Mouse (Mus musculus) stomach, embryonic 16.5 days (tissue): ENCODE data around the gene Drc3. TPM values are rescaled to one million over a fixed set of nuclear protein-coding genes. Genes with fewer than 3 reads are reported as not detected.

Experiments
- ATAC-seq: fragments of 200-750 bp; cut with Nextera tagmentation; 2 replicates; pipeline ENCODE4 v1.8.0; 2017; ENCODE audit warnings: moderate number of reproducible peaks, moderate TSS enrichment; ENCODE audit not compliant: insufficient read depth, low FRiP score
- H3K27ac ChIP-seq: fragments of 300-500 bp; sonication (generic); 2 replicates; pipeline ENCODE4 v1.5.1; 2014; ENCODE audit warnings: low read length
- H3K27me3 ChIP-seq: fragments of 300-500 bp; sonication (generic); 2 replicates; pipeline ENCODE4 v1.6.1; 2014; ENCODE audit warnings: low read length, control low read depth, mixed read lengths; ENCODE audit not compliant: control insufficient read depth, insufficient read depth
- H3K36me3 ChIP-seq: fragments of 300-500 bp; sonication (generic); 2 replicates; pipeline ENCODE4 v1.6.1; 2014; ENCODE audit warnings: low read length; ENCODE audit not compliant: control insufficient read depth, insufficient read depth
- H3K4me1 ChIP-seq: fragments of 300-500 bp; sonication (generic); 2 replicates; pipeline ENCODE4 v1.6.1; 2014; ENCODE audit warnings: low read length, control low read depth, mixed read lengths; ENCODE audit not compliant: control insufficient read depth, insufficient read depth
- H3K4me2 ChIP-seq: fragments of 300-500 bp; sonication (generic); 2 replicates; pipeline ENCODE4 v1.6.1; 2014; ENCODE audit warnings: low read depth, low read length, mixed read lengths
- H3K4me3 ChIP-seq: fragments of 300-500 bp; sonication (generic); replicated peaks from 2 replicates; pipeline ENCODE4 v1.5.1; 2014; ENCODE audit warnings: mild to moderate bottlenecking, low read length
- H3K9ac ChIP-seq: fragments of 300-500 bp; sonication (generic); 2 replicates; pipeline ENCODE4 v1.6.1; 2014; ENCODE audit warnings: low read length
- H3K9me3 ChIP-seq: fragments of 300-500 bp; sonication (generic); replicated peaks from 2 replicates; pipeline ENCODE4 v1.6.1; 2016; ENCODE audit warnings: low read length, control low read depth; ENCODE audit not compliant: control insufficient read depth
- WGBS: fragments of 180-500 bp; shearing (Covaris S2); extraction: QIAGEN DNeasy Blood & Tissue Kit; methylation state at CpG from one replicate; pipeline ENCODE4 v1.1.7; 2014; 5-methylcytosine and 5-hydroxymethylcytosine counted together
- polyA plus RNA-seq: library from polyadenylated mRNA; unstranded; fragments of >200 nt; fragmentation: Nextera tagmentation; extraction: Ambion mirVana; gene quantifications from 2 replicates; pipeline ENCODE4 v1.2.1, GENCODE M21; 2015

Gene Drc3
- 1.4 TPM in 2 replicates for polyA plus RNA-seq

DNA sequence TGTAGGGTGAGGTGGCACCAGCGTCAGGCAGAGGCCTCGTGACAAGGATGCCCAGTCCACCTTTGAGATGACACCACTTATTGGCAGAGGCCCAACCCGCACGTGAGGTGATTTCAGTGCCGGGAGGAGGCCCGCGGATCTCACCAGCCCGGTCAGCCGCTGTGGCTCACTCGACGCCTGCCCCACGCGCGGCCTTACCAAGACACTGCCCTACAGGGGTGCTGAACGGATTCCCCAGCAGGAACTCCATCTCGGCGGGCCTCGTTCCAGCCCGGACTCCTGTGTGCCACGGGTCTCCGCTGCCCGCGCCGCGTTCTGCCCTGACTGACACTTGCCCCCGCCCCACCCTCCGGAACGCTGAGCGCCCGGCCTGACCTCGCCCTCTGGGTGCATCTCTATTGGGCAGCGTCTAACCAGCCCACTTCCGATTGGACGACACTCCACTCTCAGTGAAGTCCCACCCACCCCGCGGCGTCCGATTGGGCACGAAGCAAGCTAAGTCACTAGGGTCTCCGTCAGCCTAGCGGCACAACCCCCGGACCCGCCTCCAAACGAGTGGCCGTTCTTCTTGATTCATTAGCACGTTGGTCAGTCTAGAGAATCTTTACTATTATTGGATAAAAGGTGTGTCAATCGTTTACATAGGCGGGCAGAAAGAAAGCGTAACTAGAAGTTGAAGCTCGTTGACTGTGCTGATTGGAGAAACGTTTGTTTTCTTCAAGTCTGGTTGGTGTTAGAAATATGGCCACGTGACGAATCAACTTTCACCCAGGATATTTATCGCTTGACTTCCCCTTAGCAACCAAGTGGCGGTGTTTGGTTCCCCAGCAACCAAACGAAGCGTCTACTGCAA, at the start of gene Drc3, which contains the start of gene Tom1l2:
Gene Drc3 (plus strand): TSS at position 771 of the 853 bp plus-strand sequence.
Gene Tom1l2 (minus strand): TSS at position 347 of the 853 bp plus-strand sequence.
- peak; percentile 100 for ATAC-seq
- H3K27ac ChIP-seq: peak within 1 kb of the TSS; percentile 81

DNA sequence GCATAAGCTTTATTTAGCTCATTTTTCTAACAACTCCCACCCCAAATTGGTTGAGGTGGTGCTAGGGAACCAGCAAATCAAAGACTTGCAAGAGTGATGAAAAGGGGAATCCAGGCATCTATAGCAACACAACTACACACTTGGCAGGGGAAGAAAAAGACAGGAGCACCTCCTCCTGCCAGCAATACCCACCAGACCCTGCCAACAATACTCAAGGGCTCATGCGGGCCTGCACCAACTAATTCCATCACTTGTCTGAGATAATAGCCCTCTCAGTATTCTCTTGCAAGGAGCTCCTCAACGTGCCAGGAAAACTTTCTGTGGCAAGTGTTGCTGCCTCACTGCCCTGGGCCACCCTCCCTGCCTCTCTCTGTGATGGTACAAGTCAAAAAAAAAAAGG, 49.6 kb upstream of the Drc3 start:
- 74% methylated on average over 2 of the region's 2 CpGs for WGBS

More for the DNA sequence above, at the start of gene Drc3, which contains the start of gene Tom1l2:
- Histone ChIP-seq H3K9me3 (no peaks in the 10 kb centered on the region), H3K4me3 (peak within 1 kb of the TSS; percentile 81), H3K9ac (peak within 1 kb of the TSS; percentile 76), H3K36me3 (no peaks in the 10 kb centered on the region), H3K4me1 (peaks cover 11% of the 10 kb centered on the region), H3K27me3 (no peaks in the 10 kb centered on the region), H3K4me2 (peak within 1 kb of the TSS; percentile 85)
- under 1% methylated on average over 57 of the region's 57 CpGs for WGBS

DNA sequence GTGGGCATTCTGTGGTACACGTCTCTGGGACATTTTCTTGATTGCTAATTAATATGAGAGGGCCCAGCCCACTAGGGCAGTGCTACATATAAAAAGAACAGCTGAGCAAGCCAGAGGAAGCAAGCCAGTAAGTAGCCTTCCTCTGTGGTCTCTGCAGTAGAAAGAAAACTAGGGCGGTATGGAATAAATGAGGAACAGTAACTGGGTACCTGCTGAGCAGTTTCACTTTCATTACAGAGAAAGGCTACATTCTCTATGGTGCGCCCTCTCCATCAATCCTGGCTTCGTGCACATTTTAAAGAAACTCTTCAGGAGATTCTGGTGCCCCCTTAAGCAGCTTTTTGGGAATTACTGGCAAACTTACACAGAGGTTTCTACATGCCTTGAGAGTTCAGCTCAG, 47.5 kb upstream of the Drc3 start:
- WGBS: 56% methylated on average over 4 of the region's 4 CpGs
- H3K9me3 ChIP-seq: no peaks in the 10 kb centered on the region
- H3K36me3 ChIP-seq: no peaks in the 10 kb centered on the region
- no peaks in the 10 kb centered on the region for H3K27me3 ChIP-seq
- no peak overlapping the region for H3K4me3 ChIP-seq
- H3K4me1 ChIP-seq: peaks cover 38% of the 10 kb centered on the region
- H3K27ac ChIP-seq: no peak overlapping the region
- no peak overlapping the region for H3K4me2 ChIP-seq
- ATAC-seq: no peak
- H3K9ac ChIP-seq: no peak overlapping the region

More for the DNA sequence above, 49.6 kb upstream of the Drc3 start:
- Histone ChIP-seq H3K27me3 (no peaks in the 10 kb centered on the region), H3K4me1 (peaks cover 27% of the 10 kb centered on the region), H3K4me2 (no peak overlapping the region), H3K4me3 (no peak overlapping the region), H3K9ac (no peak overlapping the region), H3K27ac (no peak overlapping the region), H3K9me3 (no peaks in the 10 kb centered on the region), H3K36me3 (no peaks in the 10 kb centered on the region)
- no peak for ATAC-seq

DNA sequence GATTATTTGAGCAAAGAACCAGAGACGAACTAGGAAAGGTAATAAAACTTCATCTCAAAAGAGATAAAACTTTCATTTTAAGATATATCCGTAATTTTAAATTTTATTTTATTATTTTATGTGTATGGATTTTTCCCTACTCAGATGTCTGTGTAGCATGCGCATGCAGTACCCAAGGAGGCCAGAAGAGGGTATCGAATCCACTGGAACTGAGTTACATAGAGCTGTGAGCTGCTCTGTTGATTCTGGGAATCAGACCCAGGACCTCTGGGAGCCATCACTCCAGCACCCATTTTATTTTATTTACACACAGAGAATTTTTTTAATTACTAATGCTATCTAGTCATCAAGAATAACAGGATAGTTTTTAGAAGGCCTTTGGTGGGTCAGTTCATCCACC, 46.3 kb upstream of the Drc3 start:
- WGBS: 77% methylated on average over 4 of the region's 4 CpGs
- H3K27ac ChIP-seq: peak overlapping the region; percentile 84; the same call in 1 of the 2 replicates

DNA sequence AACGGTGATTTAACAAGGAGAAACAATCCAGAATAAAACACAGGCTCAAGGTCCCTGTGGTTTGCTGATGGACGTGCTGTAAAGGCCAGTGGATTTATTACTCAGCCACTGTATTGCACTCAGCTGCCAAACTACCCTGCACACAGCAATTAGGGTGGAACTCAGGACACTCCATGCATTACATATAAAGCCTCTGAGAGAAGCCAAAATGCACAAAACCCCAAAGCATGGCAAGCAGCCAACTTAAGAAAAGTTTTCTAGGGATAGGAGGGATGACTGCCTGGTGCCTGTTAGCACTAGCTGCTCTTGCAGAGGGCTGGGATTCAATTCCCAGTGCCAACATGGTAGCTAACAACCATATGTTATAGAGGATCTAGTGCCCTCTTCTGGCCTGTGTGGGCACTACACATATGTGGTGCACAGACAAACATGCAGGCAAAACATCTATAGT, 45.7 kb upstream of the Drc3 start:
- Histone ChIP-seq H3K4me1 (peaks cover 44% of the 10 kb centered on the region), H3K4me2 (no peak overlapping the region), H3K36me3 (no peaks in the 10 kb centered on the region), H3K9me3 (no peaks in the 10 kb centered on the region), H3K27me3 (no peaks in the 10 kb centered on the region), H3K27ac (peak overlapping the region; percentile 84), H3K9ac (no peak overlapping the region), H3K4me3 (no peak overlapping the region)
- no peak for ATAC-seq
- 57% methylated on average over 2 of the region's 2 CpGs for WGBS

More for the DNA sequence above, 46.3 kb upstream of the Drc3 start:
- Histone ChIP-seq H3K4me3 (no peak overlapping the region), H3K9ac (no peak overlapping the region), H3K36me3 (no peaks in the 10 kb centered on the region), H3K4me2 (no peak overlapping the region), H3K9me3 (no peaks in the 10 kb centered on the region), H3K27me3 (no peaks in the 10 kb centered on the region), H3K4me1 (peaks cover 49% of the 10 kb centered on the region)
- no peak for ATAC-seq

DNA sequence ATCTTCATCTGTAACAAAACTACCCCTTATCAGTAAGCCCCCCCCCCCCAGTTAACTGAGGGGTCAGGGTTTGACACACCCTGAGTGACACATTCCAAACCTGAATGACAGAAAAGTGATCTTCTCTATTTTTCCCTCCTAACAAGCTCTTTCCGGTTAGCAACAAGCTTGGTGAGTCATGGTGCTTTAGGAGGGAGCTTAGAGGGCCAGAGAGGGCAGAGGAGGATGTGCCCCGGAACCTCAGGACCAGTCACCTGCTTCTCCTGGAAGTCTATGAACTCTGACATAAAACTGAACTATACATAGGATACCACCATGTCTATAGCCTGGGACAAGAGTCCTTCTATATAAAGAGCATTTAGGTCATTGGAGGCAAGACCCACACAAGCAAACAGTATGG, 45.1 kb upstream of the Drc3 start:
- Histone ChIP-seq H3K27me3 (no peaks in the 10 kb centered on the region), H3K9ac (peak overlapping the region; percentile 40; the same call in 1 of the 2 replicates), H3K4me2 (no peak overlapping the region), H3K36me3 (no peaks in the 10 kb centered on the region), H3K4me3 (no peak overlapping the region), H3K9me3 (0 out of 2 replicates have a peak, but pooled peaks cover 1% of the 10 kb centered on the region), H3K4me1 (peaks cover 44% of the 10 kb centered on the region), H3K27ac (peak overlapping the region; percentile 84)
- 49% methylated on average over 2 of the region's 2 CpGs for WGBS
- ATAC-seq: no peak

DNA sequence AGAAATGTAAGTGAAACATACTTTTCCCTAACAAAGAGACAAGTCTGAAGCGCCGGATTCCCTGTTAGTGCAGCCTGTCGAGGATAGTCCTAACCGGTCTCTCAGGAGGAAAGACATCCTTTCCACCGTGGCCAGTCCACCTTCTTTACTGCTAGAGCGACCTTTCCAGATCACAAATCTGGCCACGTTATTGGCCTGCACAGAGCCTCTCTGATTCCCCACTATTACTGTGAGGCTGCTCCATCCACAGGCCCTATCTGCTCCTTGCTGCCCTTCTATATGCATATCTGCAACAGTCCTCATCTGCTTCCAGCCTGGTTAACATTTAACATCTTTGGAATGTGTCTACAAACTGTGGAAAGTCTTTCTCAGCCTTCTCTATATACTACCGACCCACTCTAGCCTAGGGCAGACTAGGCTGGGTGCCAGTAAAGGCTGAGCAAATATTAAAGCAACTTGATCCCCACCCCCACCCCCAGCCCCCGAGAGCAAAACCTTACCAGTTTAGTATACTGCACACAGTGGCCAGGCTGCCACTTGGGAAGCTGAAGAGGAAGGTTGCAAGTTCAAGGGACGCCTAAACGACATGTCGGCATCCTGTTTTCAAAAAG, 44.5 kb upstream of the Drc3 start:
- H3K4me3 ChIP-seq: no peak overlapping the region
- H3K4me2 ChIP-seq: no peak overlapping the region
- H3K9me3 ChIP-seq: 0 out of 2 replicates have a peak, but pooled peaks cover 4% of the 10 kb centered on the region
- no peaks in the 10 kb centered on the region for H3K27me3 ChIP-seq
- 44% methylated on average over 12 of the region's 12 CpGs for WGBS
- ATAC-seq: peak; percentile 86
- H3K36me3 ChIP-seq: no peaks in the 10 kb centered on the region
- H3K4me1 ChIP-seq: peaks cover 44% of the 10 kb centered on the region
- peak overlapping the region; percentile 84 for H3K27ac ChIP-seq
- peak overlapping the region; percentile 40; the same call in 1 of the 2 replicates for H3K9ac ChIP-seq

DNA sequence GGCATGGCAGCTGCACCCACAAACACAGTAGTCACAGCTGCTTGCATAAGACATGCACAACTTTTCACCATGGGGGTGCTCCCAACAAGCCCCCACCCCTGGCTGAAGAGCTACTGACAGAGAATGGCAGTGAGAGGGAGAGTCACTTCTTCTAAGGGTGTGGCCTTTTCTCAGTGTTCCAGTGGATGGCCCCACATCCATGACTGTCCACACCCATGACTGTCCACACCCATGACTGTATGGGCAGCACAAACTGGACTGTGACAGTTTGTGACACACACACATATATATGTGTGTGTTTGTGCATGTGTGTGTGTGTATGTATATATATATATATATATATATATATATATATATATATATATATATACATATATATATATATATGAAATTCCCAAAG, 43.3 kb upstream of the Drc3 start:
- H3K27me3 ChIP-seq: no peaks in the 10 kb centered on the region
- peaks cover 44% of the 10 kb centered on the region for H3K4me1 ChIP-seq
- no peaks in the 10 kb centered on the region for H3K36me3 ChIP-seq
- H3K4me2 ChIP-seq: no peak overlapping the region
- no peak for ATAC-seq
- 0 out of 2 replicates have a peak, but pooled peaks cover 4% of the 10 kb centered on the region for H3K9me3 ChIP-seq
- H3K9ac ChIP-seq: no peak overlapping the region
- H3K4me3 ChIP-seq: no peak overlapping the region
- H3K27ac ChIP-seq: peak overlapping the region; percentile 42
